Mouse (Mus musculus): ENCODE results near the gene Sh3pxd2a. TPM values are rescaled to one million over a fixed set of nuclear protein-coding genes. Genes with fewer than 3 reads are reported as not detected.

Gene Sh3pxd2a
- 2.3 TPM in 2 replicates for polyA plus RNA-seq (2015; fragmentation: Nextera tagmentation; extraction: Ambion mirVana)

GRCm38 (mm10) chr19:47464304-47465241 lies at the start of gene Sh3pxd2a:
Gene Sh3pxd2a (minus strand): TSS chr19:47464401.
- Histone ChIP-seq H3K9ac (peak within 1 kb of the TSS; percentile 56), H3K36me3 (replicated peaks) (no peaks in the 10 kb centered on the region), H3K4me2 (peak within 1 kb of the TSS; percentile 82), H3K27me3 (replicated peaks) (no peaks in the 10 kb centered on the region), H3K4me3 (peak within 1 kb of the TSS; percentile 57), H3K9me3 (no peaks in the 10 kb centered on the region), H3K27ac (peak within 1 kb of the TSS; percentile 71), H3K4me1 (peaks cover 35% of the 10 kb centered on the region)
- ATAC-seq (replicated peaks), result peak; percentile 82
- 2% methylated on average over 43 of the region's 70 CpGs for WGBS

GRCm38 (mm10) chr19:47513618-47513897 lies 49.4 kb upstream of the Sh3pxd2a start:
- no peak overlapping the region for H3K4me2 ChIP-seq
- ATAC-seq (replicated peaks), result no peak
- no peaks in the 10 kb centered on the region for H3K36me3 ChIP-seq (replicated peaks)
- H3K9ac ChIP-seq, result no peak overlapping the region
- 76% methylated on average over 4 of the region's 4 CpGs for WGBS
- H3K27ac ChIP-seq, result no peak overlapping the region
- H3K9me3 ChIP-seq, result no peaks in the 10 kb centered on the region
- H3K27me3 ChIP-seq (replicated peaks), result no peaks in the 10 kb centered on the region
- peaks cover 19% of the 10 kb centered on the region for H3K4me1 ChIP-seq
- H3K4me3 ChIP-seq, result no peak overlapping the region

GRCm38 (mm10) chr19:47512794-47513617 lies 48.8 kb upstream of the Sh3pxd2a start:
- no peak for ATAC-seq (replicated peaks)
- WGBS, result 91% methylated on average over 21 of the region's 21 CpGs
- H3K9ac ChIP-seq, result no peak overlapping the region
- no peak overlapping the region for H3K27ac ChIP-seq
- H3K4me1 ChIP-seq, result peaks cover 20% of the 10 kb centered on the region
- H3K27me3 ChIP-seq (replicated peaks), result no peaks in the 10 kb centered on the region
- H3K36me3 ChIP-seq (replicated peaks), result no peaks in the 10 kb centered on the region
- H3K4me2 ChIP-seq, result no peak overlapping the region
- H3K4me3 ChIP-seq, result no peak overlapping the region
- H3K9me3 ChIP-seq, result no peaks in the 10 kb centered on the region

GRCm38 (mm10) chr19:47511958-47512357 lies 47.8 kb upstream of the Sh3pxd2a start:
- no peaks in the 10 kb centered on the region for H3K36me3 ChIP-seq (replicated peaks)
- no peaks in the 10 kb centered on the region for H3K27me3 ChIP-seq (replicated peaks)
- H3K4me3 ChIP-seq, result no peak overlapping the region
- H3K27ac ChIP-seq, result no peak overlapping the region; the same call in 1 of the 2 replicates
- 83% methylated on average over 6 of the region's 6 CpGs for WGBS
- H3K4me2 ChIP-seq, result no peak overlapping the region
- no peak overlapping the region for H3K9ac ChIP-seq
- peaks cover 28% of the 10 kb centered on the region for H3K4me1 ChIP-seq
- no peaks in the 10 kb centered on the region for H3K9me3 ChIP-seq
- ATAC-seq (replicated peaks), result no peak

GRCm38 (mm10) chr19:47511294-47511675 lies 47.1 kb upstream of the Sh3pxd2a start:
- H3K9ac ChIP-seq, result peak overlapping the region; percentile 8; the same call in 1 of the 2 replicates
- no peak for ATAC-seq (replicated peaks)
- no peak overlapping the region for H3K4me3 ChIP-seq
- H3K27ac ChIP-seq, result peak overlapping the region; percentile 72
- no peaks in the 10 kb centered on the region for H3K9me3 ChIP-seq
- 49% methylated on average over 7 of the region's 7 CpGs for WGBS
- peaks cover 28% of the 10 kb centered on the region for H3K4me1 ChIP-seq
- no peaks in the 10 kb centered on the region for H3K36me3 ChIP-seq (replicated peaks)
- H3K27me3 ChIP-seq (replicated peaks), result no peaks in the 10 kb centered on the region
- H3K4me2 ChIP-seq, result 0 out of 2 replicates have a peak overlapping the region, but pooled peaks have one; percentile 40

GRCm38 (mm10) chr19:47510473-47511293 lies 46.5 kb upstream of the Sh3pxd2a start:
- H3K4me3 ChIP-seq, result no peak overlapping the region
- H3K27ac ChIP-seq, result peak overlapping the region; percentile 72
- H3K4me1 ChIP-seq, result peaks cover 28% of the 10 kb centered on the region
- 0 out of 2 replicates have a peak, but pooled peaks have one; percentile 37 for ATAC-seq (replicated peaks)
- H3K4me2 ChIP-seq, result peak overlapping the region; percentile 40
- peak overlapping the region; percentile 37; the same call in 1 of the 2 replicates for H3K9ac ChIP-seq
- H3K9me3 ChIP-seq, result no peaks in the 10 kb centered on the region
- WGBS, result 16% methylated on average over 25 of the region's 25 CpGs
- H3K27me3 ChIP-seq (replicated peaks), result no peaks in the 10 kb centered on the region
- no peaks in the 10 kb centered on the region for H3K36me3 ChIP-seq (replicated peaks)

GRCm38 (mm10) chr19:47510135-47510472 lies 45.9 kb upstream of the Sh3pxd2a start:
- WGBS, result 78% methylated on average over 7 of the region's 7 CpGs
- H3K4me2 ChIP-seq, result peak overlapping the region; percentile 40; the same call in 1 of the 2 replicates
- H3K4me1 ChIP-seq, result peaks cover 28% of the 10 kb centered on the region
- 0 out of 2 replicates have a peak overlapping the region, but pooled peaks have one; percentile 1 for H3K27ac ChIP-seq
- H3K9ac ChIP-seq, result no peak overlapping the region
- H3K27me3 ChIP-seq (replicated peaks), result no peaks in the 10 kb centered on the region
- no peak overlapping the region for H3K4me3 ChIP-seq
- no peak for ATAC-seq (replicated peaks)
- no peaks in the 10 kb centered on the region for H3K9me3 ChIP-seq
- H3K36me3 ChIP-seq (replicated peaks), result no peaks in the 10 kb centered on the region

GRCm38 (mm10) chr19:47508771-47509281 lies 44.6 kb upstream of the Sh3pxd2a start:
- H3K4me1 ChIP-seq, result peaks cover 28% of the 10 kb centered on the region
- no peak overlapping the region for H3K9ac ChIP-seq
- no peaks in the 10 kb centered on the region for H3K36me3 ChIP-seq (replicated peaks)
- no peak overlapping the region for H3K27ac ChIP-seq
- no peak overlapping the region for H3K4me3 ChIP-seq
- H3K9me3 ChIP-seq, result no peaks in the 10 kb centered on the region
- no peaks in the 10 kb centered on the region for H3K27me3 ChIP-seq (replicated peaks)
- 85% methylated on average over 5 of the region's 5 CpGs for WGBS
- ATAC-seq (replicated peaks), result no peak
- no peak overlapping the region for H3K4me2 ChIP-seq

GRCm38 (mm10) chr19:47508191-47508590 lies 44.0 kb upstream of the Sh3pxd2a start:
- Histone ChIP-seq H3K27me3 (replicated peaks) (no peaks in the 10 kb centered on the region), H3K27ac (no peak overlapping the region), H3K9me3 (no peaks in the 10 kb centered on the region), H3K4me1 (peaks cover 28% of the 10 kb centered on the region), H3K4me2 (no peak overlapping the region), H3K4me3 (no peak overlapping the region), H3K36me3 (replicated peaks) (no peaks in the 10 kb centered on the region), H3K9ac (no peak overlapping the region)
- WGBS, result 79% methylated on average over 3 of the region's 3 CpGs
- no peak for ATAC-seq (replicated peaks)

GRCm38 (mm10) chr19:47507128-47508121 lies 43.2 kb upstream of the Sh3pxd2a start:
- no peaks in the 10 kb centered on the region for H3K9me3 ChIP-seq
- H3K4me2 ChIP-seq, result no peak overlapping the region; the same call in 1 of the 2 replicates
- ATAC-seq (replicated peaks), result peak; percentile 29
- H3K27me3 ChIP-seq (replicated peaks), result no peaks in the 10 kb centered on the region
- peaks cover 28% of the 10 kb centered on the region for H3K4me1 ChIP-seq
- H3K4me3 ChIP-seq, result no peak overlapping the region
- 51% methylated on average over 27 of the region's 27 CpGs for WGBS
- H3K27ac ChIP-seq, result no peak overlapping the region
- no peak overlapping the region for H3K9ac ChIP-seq
- H3K36me3 ChIP-seq (replicated peaks), result no peaks in the 10 kb centered on the region

GRCm38 (mm10) chr19:47503625-47504024 lies 39.4 kb upstream of the Sh3pxd2a start:
- H3K4me2 ChIP-seq, result no peak overlapping the region
- H3K9me3 ChIP-seq, result no peaks in the 10 kb centered on the region
- no peak for ATAC-seq (replicated peaks)
- WGBS, result 68% methylated on average over 4 of the region's 4 CpGs
- no peaks in the 10 kb centered on the region for H3K27me3 ChIP-seq (replicated peaks)
- no peak overlapping the region for H3K9ac ChIP-seq
- H3K4me1 ChIP-seq, result peaks cover 13% of the 10 kb centered on the region
- H3K36me3 ChIP-seq (replicated peaks), result no peaks in the 10 kb centered on the region
- no peak overlapping the region for H3K4me3 ChIP-seq
- no peak overlapping the region for H3K27ac ChIP-seq
